Comparison of ENCODE assay signal across 14 mouse cellular contexts in the genomic region with DNA sequence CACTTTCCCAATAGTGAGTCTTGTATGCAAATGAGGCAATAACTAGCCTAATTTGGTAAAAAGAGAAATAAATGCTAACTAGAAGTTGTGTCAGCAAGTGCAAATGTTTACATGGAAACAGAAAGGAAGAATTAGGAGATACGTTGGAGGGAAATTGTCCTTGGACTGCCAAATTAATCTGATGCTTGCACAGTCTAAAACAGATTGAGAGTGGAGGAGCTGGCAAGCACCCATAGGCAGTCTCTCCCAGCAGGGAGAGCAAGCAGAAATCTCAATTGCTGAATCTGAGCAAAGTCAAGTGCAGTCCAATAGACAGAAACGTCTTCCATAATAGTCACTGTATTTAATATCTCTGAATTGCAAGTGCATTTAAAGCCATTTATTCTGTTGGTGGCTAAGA.
A peak's percentile ranks its signal among the peaks of the same experiment; 100 is the strongest.
DNase-seq lines count a peak whose midpoint lies in the region; ATAC-seq and TF ChIP-seq lines count a peak whose summit lies in the region.
"Had no signal": no experiment of that assay in that cellular context is flagged by ENCODE, and none has a peak within 500 bp of the region (broad histone marks: within the 10 kb centered on the region; RNA-seq: fewer than 3 reads in every experiment).

No protein-coding gene starts in this region.

- H3K4me2 ChIP-seq in hindbrain, embryonic 14.5 days (replicated peaks), result no peak overlapping the region
- no peak overlapping the region for H3K4me2 ChIP-seq in forebrain, embryonic 15.5 days (replicated peaks)
- H3K4me2 ChIP-seq in neural tube, embryonic 15.5 days, result no peak overlapping the region
- H3K4me2 ChIP-seq: liver, embryonic 12.5 days had no signal

- H3K27me3 ChIP-seq in hindbrain, embryonic 14.5 days (ENCODE audit: control insufficient read depth, insufficient read depth, low read length), result no peaks in the 10 kb centered on the region
- H3K27me3 ChIP-seq in hindbrain, embryonic 10.5 days (ENCODE audit: insufficient read depth, poor library complexity, severe bottlenecking), result no peaks in the 10 kb centered on the region
- H3K27me3 ChIP-seq in forebrain, embryonic 15.5 days, result peaks cover 38% of the 10 kb centered on the region
- no peaks in the 10 kb centered on the region for H3K27me3 ChIP-seq in neural tube, embryonic 15.5 days (replicated peaks)
- H3K27me3 ChIP-seq: liver, embryonic 12.5 days had no signal

- 60% methylated on average over 2 of the region's 2 CpGs for WGBS in hindbrain, embryonic 14.5 days
- 81% methylated on average over 2 of the region's 2 CpGs for WGBS in hindbrain, embryonic 10.5 days
- 8% methylated on average over 2 of the region's 2 CpGs for WGBS in forebrain, embryonic 15.5 days
- 30% methylated on average over 2 of the region's 2 CpGs for WGBS in neural tube, embryonic 15.5 days

- H3K27ac ChIP-seq in hindbrain, embryonic 14.5 days, result no peak overlapping the region
- no peak overlapping the region for H3K27ac ChIP-seq in hindbrain, embryonic 10.5 days
- no peak overlapping the region for H3K27ac ChIP-seq in forebrain, embryonic 15.5 days (replicated peaks)
- H3K27ac ChIP-seq in layer of hippocampus, adult 2 months, result no peak overlapping the region
- no peak overlapping the region for H3K27ac ChIP-seq in neural tube, embryonic 15.5 days (replicated peaks)
- H3K27ac ChIP-seq: liver, embryonic 12.5 days had no signal

- peak; percentile 35 for DNase-seq in hindbrain, embryonic 14.5 days (ENCODE audit: low spot score)
- no peak for DNase-seq in hindbrain, embryonic 10.5 days (ENCODE audit: low spot score)
- peak; percentile 56 to 78 for DNase-seq in layer of hippocampus, adult 2 months (ENCODE audit: low spot score in 2 of 2)
- no peak for DNase-seq in Muller cell, postnatal 12 days (ENCODE audit: inconsistent ontology term)
- no peak for DNase-seq in adrenal gland, postnatal 4 days (ENCODE audit: low spot score in 2 of 2)
- no peak for DNase-seq in testis, postnatal 14 days (ENCODE audit: low spot score)
- DNase-seq: adrenal gland, adult 8-10 months; cerebellum, adult 8-10 months; heart, adult 18-20 months; lung, postnatal 10 days; thymus, postnatal 14 days had no signal

- TF ChIP-seq CTCF in layer of hippocampus, adult 2 months (conservative IDR thresholded peaks at IDR 0.05), result no peak

- no peak overlapping the region for H3K4me3 ChIP-seq in hindbrain, embryonic 14.5 days (replicated peaks; ENCODE audit: low read length)
- no peak overlapping the region for H3K4me3 ChIP-seq in hindbrain, embryonic 10.5 days
- H3K4me3 ChIP-seq in forebrain, embryonic 15.5 days, result no peak overlapping the region
- no peak overlapping the region for H3K4me3 ChIP-seq in layer of hippocampus, adult 2 months
- no peak overlapping the region for H3K4me3 ChIP-seq in neural tube, embryonic 15.5 days (replicated peaks)
- H3K4me3 ChIP-seq: liver, embryonic 12.5 days had no signal

- H3K9ac ChIP-seq in hindbrain, embryonic 14.5 days, result no peak overlapping the region
- H3K9ac ChIP-seq in forebrain, embryonic 15.5 days (replicated peaks), result no peak overlapping the region
- no peak overlapping the region for H3K9ac ChIP-seq in neural tube, embryonic 15.5 days (replicated peaks)
- H3K9ac ChIP-seq: liver, embryonic 12.5 days had no signal

- no peaks in the 10 kb centered on the region for H3K4me1 ChIP-seq in hindbrain, embryonic 14.5 days (replicated peaks; ENCODE audit: control insufficient read depth, insufficient read depth, low read length)
- H3K4me1 ChIP-seq in hindbrain, embryonic 10.5 days (replicated peaks), result no peaks in the 10 kb centered on the region
- H3K4me1 ChIP-seq in forebrain, embryonic 15.5 days, result peaks cover 19% of the 10 kb centered on the region
- peaks cover 3% of the 10 kb centered on the region; the same call in 1 of the 2 replicates for H3K4me1 ChIP-seq in neural tube, embryonic 15.5 days
- H3K4me1 ChIP-seq: liver, embryonic 12.5 days had no signal

- no peaks in the 10 kb centered on the region for H3K36me3 ChIP-seq in hindbrain, embryonic 14.5 days (replicated peaks; ENCODE audit: control insufficient read depth, insufficient read depth)
- no peaks in the 10 kb centered on the region for H3K36me3 ChIP-seq in hindbrain, embryonic 10.5 days
- H3K36me3 ChIP-seq in forebrain, embryonic 15.5 days, result no peaks in the 10 kb centered on the region
- no peaks in the 10 kb centered on the region for H3K36me3 ChIP-seq in neural tube, embryonic 15.5 days
- H3K36me3 ChIP-seq: liver, embryonic 12.5 days had no signal

- ATAC-seq in hindbrain, embryonic 14.5 days (ENCODE audit: low FRiP score), result peak; percentile 83
- ATAC-seq in forebrain, embryonic 15.5 days (replicated peaks), result peak; percentile 94
- peak; percentile 87; the same call in 1 of the 2 replicates for ATAC-seq in neural tube, embryonic 15.5 days (ENCODE audit: low FRiP score)
- ATAC-seq: liver, embryonic 12.5 days had no signal

- H3K9me3 ChIP-seq in hindbrain, embryonic 14.5 days (ENCODE audit: control insufficient read depth, low read length), result no peaks in the 10 kb centered on the region
- no peaks in the 10 kb centered on the region for H3K9me3 ChIP-seq in hindbrain, embryonic 10.5 days
- no peaks in the 10 kb centered on the region for H3K9me3 ChIP-seq in forebrain, embryonic 15.5 days
- no peaks in the 10 kb centered on the region for H3K9me3 ChIP-seq in neural tube, embryonic 15.5 days (replicated peaks)
- H3K9me3 ChIP-seq: liver, embryonic 12.5 days had no signal

Comparison
In these comparisons a context has a peak if more than half of its experiments do, and no peak if none do; other contexts are left out.
1. DNase-seq: peak in hindbrain, embryonic 14.5 days (single experiment) and layer of hippocampus, adult 2 months (2 of 2); none in hindbrain, embryonic 10.5 days (single experiment), Muller cell, postnatal 12 days (single experiment), adrenal gland, postnatal 4 days (0 of 2) and testis, postnatal 14 days (single experiment).
2. Peak in every context shown above with its lines, with median percentiles within 50 percentile points of each other: ATAC-seq.